Mouse (Mus musculus) ZHBTc4 (cell line): ENCODE results near the gene Bcl7a.

Experiments used
- DNase-seq: peaks from one replicate; pipeline ENCODE4 v3.0.0-alpha.2; 2011; ENCODE audit warnings: low read depth, low spot score

The Bcl7a gene

DNA sequence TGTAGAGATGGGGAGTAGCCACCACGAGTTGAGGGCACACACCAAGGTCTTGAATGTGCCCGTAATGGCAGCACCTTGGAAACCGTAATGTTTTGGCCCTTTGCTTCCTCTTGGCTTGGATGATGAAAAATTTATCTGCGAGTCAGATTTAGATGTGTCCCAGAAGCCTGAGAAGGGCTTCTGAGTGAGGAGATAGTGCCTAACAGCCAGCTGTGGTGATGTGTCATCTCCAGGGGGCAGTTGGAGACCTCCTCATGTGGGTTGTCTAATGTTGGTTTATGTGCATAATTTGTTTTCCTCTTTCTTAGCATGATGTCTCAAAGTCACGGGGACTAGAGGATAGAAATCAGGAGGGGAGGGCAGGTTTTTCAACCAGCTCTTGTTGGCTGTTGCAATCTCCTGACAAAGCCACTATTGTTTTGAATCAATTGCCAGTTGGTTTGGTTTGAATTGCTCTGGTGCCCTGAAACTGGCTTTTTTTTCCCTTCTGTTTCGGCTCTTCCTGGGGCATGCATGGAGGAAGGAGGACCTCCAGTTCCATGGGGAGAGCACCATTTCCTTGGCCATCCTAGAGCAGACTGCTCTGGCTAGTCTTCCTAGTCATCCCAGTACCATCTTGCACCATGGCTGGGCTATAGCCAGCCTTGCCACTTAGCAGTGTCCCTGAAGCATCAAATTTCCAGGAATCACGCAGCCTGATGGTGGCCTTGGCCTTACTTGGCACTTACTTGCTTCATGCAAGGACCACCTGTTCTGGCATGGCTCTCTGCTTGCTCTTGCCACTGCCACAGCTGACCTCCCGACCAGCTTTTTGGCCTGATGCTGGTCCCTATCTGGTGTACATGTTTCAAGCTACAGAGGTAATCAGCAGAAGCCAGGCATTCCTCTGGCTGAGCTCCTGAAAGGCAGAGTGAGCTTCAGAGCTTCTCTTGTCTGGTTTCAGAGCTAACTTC, 73.2 kb downstream of the Bcl7a start:
- no peak for DNase-seq

DNA sequence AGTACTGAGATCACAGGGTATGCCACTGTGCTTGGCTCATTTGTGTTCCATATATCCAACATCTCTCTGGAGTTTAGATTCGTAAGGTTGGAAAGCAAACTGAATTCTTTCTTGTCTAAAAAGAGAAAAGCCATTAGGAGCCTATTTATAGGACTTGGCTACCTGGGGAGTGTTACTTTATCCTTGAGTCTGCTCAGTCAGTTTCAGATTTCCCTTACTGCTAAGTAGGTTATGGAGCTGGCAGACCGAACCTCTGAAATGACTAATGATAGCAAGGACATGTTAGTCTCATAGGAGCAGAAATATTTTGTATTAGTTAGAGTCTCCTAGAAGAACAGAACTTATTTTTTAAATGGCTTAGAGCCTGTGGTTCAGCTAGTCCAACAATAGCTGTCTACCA, 80.3 kb downstream of the Bcl7a start:
- no peak for DNase-seq
